Mouse (Mus musculus) forebrain, embryonic 11.5 days (tissue): Measurements from ENCODE around the gene Prcp. TPM values are rescaled to one million over a fixed set of nuclear protein-coding genes. Genes with fewer than 3 reads are reported as not detected.
"Not testable (repeated sequence)": the region's sequence is repeated elsewhere in the genome, so short reads cannot be mapped to it uniquely, and the experiment has no call there.

Experiments
- ATAC-seq: fragments of 200-750 bp; cut with Nextera tagmentation; replicated peaks from 2 replicates; pipeline ENCODE4 v1.8.0; 2017; ENCODE audit warnings: moderate TSS enrichment; ENCODE audit not compliant: low FRiP score
- DNase-seq: peaks from one replicate; pipeline ENCODE4 v3.0.0-alpha.2; 2017; ENCODE audit warnings: low spot score
- H3K27ac ChIP-seq: fragments of 300-500 bp; sonication (generic); 2 replicates; pipeline ENCODE4 v1.5.1; 2014; ENCODE audit warnings: low read depth, low read length
- H3K27me3 ChIP-seq: fragments of 300-500 bp; sonication (generic); 2 replicates; pipeline ENCODE4 v1.6.1; 2014; ENCODE audit warnings: mild to moderate bottlenecking, low read length, mixed read lengths; ENCODE audit not compliant: control insufficient read depth, insufficient read depth
- H3K36me3 ChIP-seq: fragments of 300-500 bp; sonication (generic); 2 replicates; pipeline ENCODE4 v1.6.1; 2014; ENCODE audit warnings: mild to moderate bottlenecking, low read length, moderate library complexity, mixed read lengths; ENCODE audit not compliant: control insufficient read depth, insufficient read depth
- H3K4me1 ChIP-seq: fragments of 300-500 bp; sonication (generic); replicated peaks from 2 replicates; pipeline ENCODE4 v1.6.1; 2014; ENCODE audit warnings: low read length, mixed read lengths; ENCODE audit not compliant: control insufficient read depth, insufficient read depth
- H3K4me2 ChIP-seq: fragments of 300-500 bp; sonication (generic); 2 replicates; pipeline ENCODE4 v1.6.1; 2014; ENCODE audit warnings: low read depth, mild to moderate bottlenecking, low read length, moderate library complexity, mixed read lengths; ENCODE audit not compliant: severe bottlenecking
- H3K4me3 ChIP-seq: fragments of 300-500 bp; sonication (generic); 2 replicates; pipeline ENCODE4 v1.5.1; 2014; ENCODE audit warnings: low read depth, low read length
- H3K9ac ChIP-seq: fragments of 300-500 bp; sonication (generic); 2 replicates; pipeline ENCODE4 v1.6.1; 2014; ENCODE audit warnings: low read length
- H3K9me3 ChIP-seq: fragments of 300-500 bp; sonication (generic); 2 replicates; pipeline ENCODE4 v1.6.1; 2016; ENCODE audit warnings: low read length, mixed read lengths; ENCODE audit not compliant: control insufficient read depth
- WGBS: fragments of 180-500 bp; shearing (Covaris S2); extraction: QIAGEN DNeasy Blood & Tissue Kit; methylation state at CpG from one replicate; pipeline ENCODE4 v1.1.7; 2014; 5-methylcytosine and 5-hydroxymethylcytosine counted together
- polyA plus RNA-seq: library from polyadenylated mRNA; unstranded; fragments of >200 nt; fragmentation: Nextera tagmentation; extraction: Ambion mirVana; gene quantifications from 2 replicates; pipeline ENCODE4 v1.2.1, GENCODE M21; 2014

Prcp gene
- polyA plus RNA-seq, 1 experiment from 2014 or later: 20.3 TPM

- WGBS: 86% methylated on average over 3 of the region's 3 CpGs
- ATAC-seq (no peak), DNase-seq (no peak)
- no peak overlapping the region for H3K4me2 ChIP-seq
- H3K27ac ChIP-seq: no peak overlapping the region
- H3K4me1 ChIP-seq: no peaks in the 10 kb centered on the region
- no peaks in the 10 kb centered on the region for H3K9me3 ChIP-seq
- H3K36me3 ChIP-seq: no peaks in the 10 kb centered on the region
- H3K9ac ChIP-seq: no peak overlapping the region
- H3K4me3 ChIP-seq: no peak overlapping the region
- peaks cover 2% of the 10 kb centered on the region; the same call in 1 of the 2 replicates for H3K27me3 ChIP-seq
Measured at GRCm38 (mm10) chr7:92977429-92977828, 103.2 kb downstream of the Prcp start.

GRCm38 (mm10) chr7:92978225-92978624, 104.0 kb downstream of the Prcp start:
- DNase-seq (no peak), ATAC-seq (no peak)
- Histone ChIP-seq H3K9me3 (no peaks in the 10 kb centered on the region), H3K36me3 (no peaks in the 10 kb centered on the region), H3K4me3 (no peak overlapping the region), H3K9ac (no peak overlapping the region), H3K4me1 (no peaks in the 10 kb centered on the region), H3K27me3 (peaks cover 2% of the 10 kb centered on the region; the same call in 1 of the 2 replicates), H3K4me2 (no peak overlapping the region), H3K27ac (no peak overlapping the region)
- 75% methylated on average over 4 of the region's 4 CpGs for WGBS

DNA sequence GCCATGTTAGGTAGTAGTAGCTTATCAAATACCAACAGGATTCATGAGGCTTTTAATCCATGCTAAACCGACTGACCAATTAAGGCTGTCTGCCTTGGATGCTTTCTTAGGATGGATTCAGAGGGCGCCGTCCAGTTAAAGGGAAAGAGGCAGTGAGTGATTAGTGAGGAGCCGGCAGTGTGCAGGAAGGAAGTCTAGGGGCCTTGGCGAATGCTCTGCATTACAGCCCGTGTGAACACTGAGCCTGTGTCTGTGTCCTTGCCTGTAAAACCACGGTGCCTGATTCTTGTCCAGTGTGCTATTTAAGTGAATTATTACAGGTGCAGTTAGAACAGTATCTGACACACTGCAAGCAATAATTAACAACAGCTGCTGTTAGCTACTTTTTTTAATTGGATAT, 104.5 kb downstream of the Prcp start:
- not testable (repeated sequence) for H3K27ac ChIP-seq, DNase-seq, H3K36me3 ChIP-seq, H3K4me1 ChIP-seq, H3K27me3 ChIP-seq, ATAC-seq, H3K9me3 ChIP-seq, H3K9ac ChIP-seq, H3K4me3 ChIP-seq, H3K4me2 ChIP-seq
- 27% methylated on average over 7 of the region's 7 CpGs for WGBS

- no peak for DNase-seq
- Histone ChIP-seq H3K9ac (no peak overlapping the region), H3K9me3 (no peaks in the 10 kb centered on the region), H3K4me2 (no peak overlapping the region), H3K4me1 (peaks cover 2% of the 10 kb centered on the region; the same call in 1 of the 2 replicates), H3K4me3 (no peak overlapping the region), H3K27me3 (peaks cover 2% of the 10 kb centered on the region; the same call in 1 of the 2 replicates), H3K36me3 (no peaks in the 10 kb centered on the region), H3K27ac (no peak overlapping the region)
- ATAC-seq: no peak
- 66% methylated on average over 2 of the region's 2 CpGs for WGBS
Measured at GRCm38 (mm10) chr7:92980741-92981140, 106.5 kb downstream of the Prcp start.

DNA sequence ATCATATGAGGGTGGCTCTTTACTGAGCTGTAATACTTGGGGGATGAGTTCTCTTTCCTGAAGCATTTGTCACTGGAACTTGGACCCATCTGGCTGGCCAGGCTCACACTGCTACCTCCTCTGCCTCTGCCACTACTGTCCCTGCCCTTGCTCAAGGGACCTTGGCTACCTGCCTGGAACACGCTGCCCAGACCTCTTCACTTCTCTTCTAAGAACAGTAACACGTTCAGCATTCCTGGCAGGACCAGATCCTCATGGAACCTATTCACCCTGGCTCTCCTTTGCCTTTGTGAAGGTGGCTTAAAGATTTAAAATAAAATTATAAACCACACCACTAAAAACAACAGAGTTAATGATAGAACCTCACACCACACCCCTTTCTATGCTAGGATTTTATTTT, 107.6 kb downstream of the Prcp start:
- ATAC-seq (no peak), DNase-seq (no peak)
- Histone ChIP-seq H3K27ac (no peak overlapping the region), H3K9ac (no peak overlapping the region), H3K36me3 (no peaks in the 10 kb centered on the region), H3K4me1 (peaks cover 2% of the 10 kb centered on the region; the same call in 1 of the 2 replicates), H3K27me3 (peaks cover 2% of the 10 kb centered on the region; the same call in 1 of the 2 replicates), H3K4me2 (no peak overlapping the region), H3K4me3 (no peak overlapping the region), H3K9me3 (no peaks in the 10 kb centered on the region)
- WGBS: 83% methylated on average over 2 of the region's 2 CpGs

Other genes with a start within 250 kb of the Prcp start
- gene Ankrd42, start 237.3 kb upstream of the Prcp start, polyA plus RNA-seq: 9.1 and 12.4 TPM in 2 replicates
- gene Pcf11, start 204.5 kb upstream of the Prcp start, polyA plus RNA-seq: 24.3 and 26.0 TPM in 2 replicates
- gene Rab30, start 132.9 kb upstream of the Prcp start, polyA plus RNA-seq: 18.2 and 19.1 TPM in 2 replicates
- 26.1 and 27.4 TPM in 2 replicates for gene Ddias, start 223 bp upstream of the Prcp start, polyA plus RNA-seq
- 49.5 and 51.4 TPM in 2 replicates for gene Fam181b, start 205.4 kb downstream of the Prcp start, polyA plus RNA-seq